Mouse (Mus musculus): ENCODE measurements around the gene Mex3b.

The Mex3b gene

DNA sequence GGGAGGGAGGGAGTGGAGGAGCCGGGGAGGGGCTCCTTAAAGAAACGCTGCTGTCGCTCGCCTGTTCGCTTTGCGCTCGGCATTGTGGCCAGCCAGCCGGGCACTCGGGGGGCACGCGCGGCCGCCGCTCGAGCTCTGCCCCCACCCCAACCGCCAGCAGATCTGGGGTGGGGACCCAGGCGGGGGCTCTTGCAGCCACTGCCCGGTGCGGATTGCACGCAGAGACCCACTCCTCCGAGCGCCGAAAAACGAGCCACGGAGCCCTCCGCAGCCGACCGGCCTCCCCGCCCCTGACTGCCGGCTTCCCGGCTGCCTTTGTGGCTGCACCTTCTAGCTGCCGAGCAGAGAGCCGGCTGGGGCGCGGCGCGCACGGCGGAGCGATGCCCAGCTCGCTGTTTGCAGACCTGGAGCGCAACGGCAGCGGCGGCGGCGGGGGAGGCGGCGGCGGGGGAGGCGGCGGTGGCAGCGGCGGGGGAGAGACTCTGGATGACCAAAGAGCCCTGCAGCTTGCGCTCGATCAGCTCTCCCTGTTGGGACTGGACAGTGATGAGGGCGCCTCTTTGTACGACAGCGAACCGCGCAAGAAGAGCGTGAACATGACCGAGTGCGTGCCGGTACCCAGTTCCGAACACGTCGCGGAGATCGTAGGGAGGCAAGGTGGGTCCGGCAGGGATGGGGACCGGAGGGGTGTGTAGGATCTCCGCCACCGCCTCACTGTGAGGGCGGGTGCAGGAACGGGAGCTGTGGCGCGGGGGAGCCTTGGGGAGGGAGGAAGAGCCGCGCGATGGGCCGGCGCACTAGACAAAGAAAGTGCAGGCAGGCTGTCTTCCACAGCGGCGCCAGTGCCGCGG lies at the start of gene Mex3b:
Gene Mex3b (plus strand): TSS at position 63 of the 851 bp plus-strand sequence.
- DNase-seq (ENCODE audit: low spot score), result peak; percentile 17

DNA sequence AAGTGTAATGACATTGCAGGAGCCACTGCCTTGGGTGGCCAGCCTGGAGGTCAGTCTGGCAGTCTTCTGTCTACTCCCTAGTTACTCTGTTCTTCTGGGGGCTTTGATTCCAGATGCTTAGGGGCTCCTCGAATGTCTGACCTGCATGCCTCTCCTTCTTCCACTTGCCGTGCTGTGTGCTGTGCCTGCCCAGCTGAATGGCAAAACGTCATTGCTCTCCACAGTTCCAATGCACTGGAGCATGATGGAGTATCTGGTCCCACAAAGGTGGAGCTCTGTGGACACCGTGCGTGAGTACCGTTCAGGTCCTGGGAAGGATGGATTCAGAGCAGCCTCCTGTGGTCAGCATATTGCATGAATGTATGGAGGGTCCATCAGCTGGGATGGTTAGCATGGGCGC lies 47.6 kb upstream of the Mex3b start:
- DNase-seq (ENCODE audit: low spot score), result no peak

DNA sequence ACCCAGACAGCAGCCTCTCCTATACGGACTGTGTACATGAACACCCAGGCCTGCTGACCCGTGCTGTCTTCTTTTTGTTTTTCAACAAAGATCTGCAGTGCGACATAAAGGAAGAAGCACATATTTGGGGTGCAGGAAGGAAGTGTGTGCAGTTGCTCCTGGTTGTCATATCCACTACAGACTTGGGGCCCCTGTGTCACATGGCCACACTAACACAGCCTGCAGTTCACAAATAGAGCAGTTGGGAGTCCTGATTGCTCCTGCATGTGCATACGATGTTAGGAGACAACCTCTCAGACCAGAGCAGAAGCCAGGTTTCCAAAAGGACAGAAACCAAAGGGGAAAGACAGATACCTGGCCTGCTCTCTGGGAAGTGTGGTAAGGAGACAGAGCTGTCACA lies 46.5 kb upstream of the Mex3b start:
- DNase-seq (ENCODE audit: low spot score), result no peak

DNA sequence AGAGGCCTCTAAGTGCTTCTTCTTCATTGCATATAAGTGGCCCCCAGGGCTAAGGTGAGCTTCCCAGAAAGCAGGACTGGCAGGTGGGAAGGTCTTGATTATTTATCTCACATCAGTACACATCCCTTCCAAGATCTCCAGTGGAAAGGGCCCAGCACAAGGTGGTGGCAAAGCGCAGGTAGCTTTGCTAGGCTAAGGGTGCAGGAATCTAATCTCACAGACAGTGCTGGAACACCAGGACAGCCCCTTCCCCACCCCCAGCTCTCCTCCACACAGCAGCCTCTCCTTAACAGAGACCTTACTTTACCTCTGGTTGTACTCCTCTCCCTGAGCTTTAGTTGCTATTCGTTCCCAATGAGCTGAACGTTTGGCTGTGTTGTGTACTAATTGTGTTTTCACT lies 45.6 kb upstream of the Mex3b start:
- no peak for DNase-seq (ENCODE audit: low spot score)

DNA sequence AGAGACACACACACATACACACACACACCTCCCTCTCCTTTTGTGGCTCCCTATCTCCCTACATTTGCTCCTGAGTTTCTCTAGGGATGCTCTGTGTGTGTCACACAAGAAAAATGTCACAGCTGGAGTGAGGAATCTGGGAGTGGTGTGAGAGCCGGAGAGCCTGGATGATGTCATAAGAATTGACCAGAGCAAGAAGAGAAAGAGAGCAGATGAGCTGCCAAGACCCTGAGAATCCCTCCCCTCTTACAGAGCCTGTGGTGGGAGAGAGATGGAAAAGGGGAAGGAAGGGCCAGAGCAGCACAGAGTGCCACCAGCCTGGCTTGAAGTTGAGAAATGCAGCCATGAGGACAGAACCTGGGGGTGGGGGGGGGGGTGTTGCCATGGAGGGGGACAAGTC lies 44.6 kb upstream of the Mex3b start:
- DNase-seq (ENCODE audit: low spot score), result no peak

DNA sequence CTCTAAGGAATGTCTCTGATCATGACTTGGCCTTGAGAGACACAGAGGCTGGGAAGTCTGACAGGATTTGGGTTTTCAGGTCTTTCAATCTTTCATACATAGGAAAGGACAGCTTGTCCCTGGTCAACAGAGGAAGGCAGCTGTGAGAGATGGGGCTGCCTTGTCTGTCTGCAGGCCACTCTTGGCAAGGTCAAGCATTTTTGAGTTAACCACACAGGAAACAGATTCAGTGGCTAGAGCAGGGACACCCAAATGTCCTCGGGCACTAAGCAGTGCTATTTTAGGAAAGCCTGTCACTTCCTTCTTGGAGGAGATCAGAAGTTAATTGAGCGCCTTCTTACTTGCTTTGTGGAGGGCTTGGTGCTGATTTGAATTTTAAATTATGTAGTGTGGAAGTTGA lies 38.9 kb upstream of the Mex3b start:
- no peak for DNase-seq (ENCODE audit: low spot score)

DNA sequence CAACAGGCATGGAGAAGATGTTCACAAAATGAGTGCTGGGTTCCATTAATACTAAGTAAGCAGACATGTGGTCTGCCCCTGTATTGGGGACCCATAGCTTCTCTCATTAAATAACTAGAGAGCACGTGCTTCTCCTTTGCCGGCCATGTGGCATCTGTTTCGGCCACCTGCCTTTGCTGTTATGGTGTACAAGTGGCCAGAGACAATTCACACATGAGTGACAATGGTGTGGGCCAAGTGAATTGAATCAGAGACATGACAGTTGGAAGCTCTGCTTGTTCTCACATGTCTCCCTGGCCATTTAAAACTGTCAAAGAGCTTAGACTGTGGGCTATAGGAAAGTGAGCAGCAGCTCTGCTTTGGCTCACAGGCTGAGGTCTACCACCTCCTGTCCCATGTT lies 37.6 kb upstream of the Mex3b start:
- no peak for DNase-seq (ENCODE audit: low spot score)

DNA sequence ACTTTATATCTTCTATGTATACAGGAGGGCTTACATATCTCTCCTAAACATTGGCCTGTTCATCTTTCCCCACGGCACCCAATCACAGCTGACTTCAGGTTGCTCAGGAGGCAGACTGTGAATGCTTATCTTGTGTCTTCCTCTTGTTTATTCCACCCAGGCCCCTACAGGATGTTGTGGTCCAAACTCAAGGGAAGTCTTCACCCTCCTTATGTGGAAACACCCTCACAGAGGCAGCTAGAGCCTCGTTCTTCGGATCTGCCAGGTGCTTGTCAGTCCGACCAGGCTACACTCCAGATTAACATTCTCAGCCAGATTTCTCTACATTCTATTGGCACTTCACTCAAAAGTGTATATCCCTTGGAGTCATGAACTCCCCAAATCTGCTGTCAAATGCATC lies 32.7 kb upstream of the Mex3b start:
- no peak for DNase-seq (ENCODE audit: low spot score)

DNA sequence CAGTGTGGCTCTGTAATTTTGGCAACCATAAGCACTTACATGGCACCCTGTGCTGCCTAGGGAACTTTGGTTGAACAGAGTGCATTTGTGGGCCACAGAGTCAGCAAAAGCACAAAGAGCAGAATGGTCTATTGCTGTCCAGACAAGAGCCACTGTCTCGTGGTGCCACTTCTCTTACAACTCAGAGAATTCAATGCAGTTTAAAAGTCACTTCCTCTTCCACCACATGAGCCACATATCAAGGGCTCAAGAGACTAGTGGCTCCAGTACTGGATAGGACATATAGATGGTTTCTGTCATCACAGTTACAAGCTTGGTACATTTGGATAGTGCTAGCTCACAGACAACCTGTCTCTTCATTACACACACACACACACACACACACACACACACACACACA lies 28.7 kb upstream of the Mex3b start:
- DNase-seq (ENCODE audit: low spot score), result no peak

DNA sequence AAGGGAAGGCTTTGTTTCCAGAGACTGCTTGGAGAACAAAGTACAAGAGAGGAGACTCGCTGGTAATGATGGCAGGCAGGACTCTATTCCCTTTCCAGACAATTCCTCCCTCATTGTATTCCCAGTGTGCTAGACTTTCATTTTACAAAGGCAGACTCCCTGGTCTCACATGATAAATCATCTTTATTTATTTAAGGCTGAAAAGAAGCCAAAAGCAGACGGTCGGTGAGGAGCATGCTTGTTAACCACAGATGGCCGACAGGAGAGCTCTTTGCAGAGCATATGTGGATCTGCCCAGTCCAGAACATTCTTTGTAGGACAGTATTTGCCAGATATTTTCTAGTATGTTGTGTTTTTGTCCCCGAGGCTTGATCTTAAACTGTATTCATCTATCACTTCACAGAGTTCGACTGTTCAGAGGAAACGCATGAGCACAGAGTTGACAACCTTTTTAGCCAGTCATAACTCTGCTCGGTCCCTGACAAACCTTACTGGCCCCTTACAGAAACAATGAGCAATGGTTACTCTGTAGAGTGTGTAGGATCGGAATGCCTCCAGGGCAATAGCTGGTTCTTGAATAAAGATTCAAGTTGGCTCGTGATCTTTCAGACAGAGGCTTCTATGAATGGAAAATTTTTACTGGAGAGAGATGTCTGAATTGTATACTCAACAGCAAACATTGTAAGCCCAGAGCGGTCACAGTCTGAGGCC lies 28.0 kb upstream of the Mex3b start:
- no peak for DNase-seq (ENCODE audit: low spot score)

DNA sequence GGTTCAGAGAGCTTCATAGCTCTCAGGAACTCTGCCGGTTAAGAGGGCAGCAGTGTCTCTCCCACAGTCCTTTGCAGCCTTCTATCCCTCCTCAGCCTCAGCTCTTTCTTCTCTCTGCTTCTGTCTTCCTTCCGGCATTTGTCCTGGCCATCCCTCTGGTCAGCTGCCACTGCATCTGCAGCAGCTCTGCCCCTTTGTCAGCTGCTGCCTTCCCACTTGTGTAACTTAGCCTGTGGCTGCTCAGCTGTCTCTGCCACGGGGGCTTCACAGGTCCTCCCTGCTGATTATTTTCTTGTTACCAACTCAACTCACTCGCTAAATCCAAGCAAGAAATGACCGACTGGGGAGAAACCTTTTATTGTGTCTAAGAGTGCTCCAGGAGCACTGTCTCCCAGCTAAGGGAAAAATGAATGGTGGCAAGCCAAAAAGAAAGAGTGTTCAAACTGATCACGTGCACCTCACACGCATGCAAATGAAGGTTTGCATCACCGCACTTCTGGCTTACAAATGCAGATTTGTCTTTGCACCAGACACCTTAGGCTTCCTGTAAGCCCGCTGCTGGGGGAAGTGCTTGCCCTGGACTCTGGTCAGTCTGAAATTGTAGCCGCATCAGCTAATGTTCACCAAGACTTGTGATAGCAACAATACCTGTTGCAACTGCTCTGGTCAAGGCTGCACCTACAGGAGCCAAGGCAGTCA lies 24.8 kb upstream of the Mex3b start:
- DNase-seq (ENCODE audit: low spot score), result no peak

DNA sequence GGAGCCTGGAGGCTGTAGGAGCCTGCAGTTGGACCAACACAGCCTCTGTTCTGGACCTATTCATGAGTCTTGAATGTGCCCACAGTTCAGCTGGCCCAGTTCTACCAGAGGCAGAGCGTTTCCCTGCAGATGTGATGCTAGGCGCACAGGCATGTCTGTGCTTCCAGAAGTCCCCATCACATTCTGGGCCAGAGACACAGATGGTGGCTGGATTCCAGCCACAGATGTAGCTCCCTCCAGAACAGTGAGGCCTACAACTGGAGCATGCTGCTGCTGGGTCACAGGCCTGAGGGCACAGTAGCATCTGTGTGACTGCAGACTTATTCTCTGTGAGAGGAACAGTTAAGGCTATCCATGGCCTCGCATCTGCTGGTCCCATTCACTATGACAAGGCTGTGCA lies 16.4 kb upstream of the Mex3b start:
- no peak for DNase-seq (ENCODE audit: low spot score)

DNA sequence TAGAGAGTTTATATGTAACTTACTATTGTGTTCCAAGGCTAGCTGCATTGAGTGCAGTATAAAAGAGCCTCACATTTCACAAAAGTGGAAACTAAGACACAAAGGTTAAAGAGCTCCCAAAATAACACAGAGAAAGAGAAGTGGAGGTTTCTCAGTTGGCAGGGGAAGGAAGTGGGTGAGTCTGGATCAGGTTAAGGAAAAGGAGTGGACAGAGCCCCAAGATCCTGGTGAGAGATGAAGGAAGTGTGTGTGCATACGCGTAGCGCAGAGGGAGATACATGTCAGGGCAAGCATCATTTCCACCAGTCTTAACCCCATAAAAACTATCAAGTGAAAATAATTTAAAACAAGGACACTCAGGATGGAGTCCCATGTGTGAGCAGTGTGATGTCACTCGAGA lies 15.5 kb upstream of the Mex3b start:
- no peak for DNase-seq (ENCODE audit: low spot score)

DNA sequence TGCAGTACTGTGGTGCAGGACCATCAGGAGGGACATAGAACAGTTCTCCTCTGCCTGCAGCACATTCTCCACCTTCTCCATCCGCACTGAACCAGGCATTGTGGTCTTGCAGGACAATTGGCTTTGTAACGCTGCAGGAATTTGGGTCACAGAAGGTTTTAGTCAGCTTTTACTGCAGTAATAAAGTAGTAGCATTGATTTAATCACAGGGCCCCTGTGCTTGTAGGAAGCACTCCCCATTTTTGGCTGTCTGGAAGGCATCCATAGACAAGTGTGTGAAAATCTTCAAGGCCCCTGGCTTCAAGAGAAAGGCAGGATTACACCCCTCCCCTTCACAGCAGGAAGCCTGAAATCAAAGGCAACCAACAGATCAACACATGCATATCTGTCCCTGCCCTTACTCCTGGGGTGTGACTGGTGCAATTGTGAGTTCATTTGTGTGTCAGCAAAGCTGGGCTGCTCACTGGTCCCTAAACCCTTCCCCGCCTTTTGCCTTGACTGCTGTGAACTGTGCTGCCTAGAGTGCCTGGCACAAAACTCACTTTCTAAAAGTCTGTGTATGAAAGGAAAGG lies 12.9 kb upstream of the Mex3b start:
- no peak for DNase-seq (ENCODE audit: low spot score)

DNA sequence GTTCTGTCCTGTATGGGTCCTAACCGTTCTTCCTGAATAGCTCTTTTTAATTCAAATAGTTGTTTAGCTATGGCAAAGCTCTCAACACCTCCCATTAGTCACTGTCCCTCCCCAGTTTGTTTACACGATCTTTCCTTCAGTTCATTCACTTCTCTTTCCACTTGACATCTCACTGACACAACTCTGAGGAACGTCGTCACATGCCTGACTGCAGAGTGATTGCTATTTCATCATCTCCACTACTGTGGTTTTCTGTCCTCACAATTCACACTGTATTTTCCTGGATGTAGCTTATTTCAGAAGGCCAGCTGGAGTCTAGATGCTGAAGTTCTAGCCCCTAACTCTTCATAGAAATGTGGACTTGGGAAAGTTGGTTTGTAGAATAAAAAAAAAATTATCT lies 8.5 kb upstream of the Mex3b start:
- DNase-seq (ENCODE audit: low spot score), result no peak

DNA sequence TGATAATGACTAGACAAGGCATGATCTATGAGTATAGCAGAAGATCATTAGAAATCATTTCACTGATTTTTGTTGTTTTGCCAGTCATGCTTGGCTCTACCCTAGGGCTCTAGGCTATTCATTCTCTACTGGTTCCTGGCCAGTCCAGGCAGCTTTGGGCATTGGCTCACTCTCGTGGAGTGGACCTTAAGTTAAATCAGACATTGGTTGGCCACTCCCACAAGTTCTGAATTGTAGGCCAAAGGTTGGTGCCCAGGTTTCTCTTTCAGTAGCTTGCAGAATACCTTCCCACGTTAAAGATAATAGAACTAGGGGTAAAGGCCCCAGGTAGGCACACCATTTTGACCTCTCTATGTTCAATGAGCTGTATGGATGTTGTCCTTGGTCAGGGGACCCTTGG lies 6.5 kb upstream of the Mex3b start:
- DNase-seq (ENCODE audit: low spot score), result no peak

DNA sequence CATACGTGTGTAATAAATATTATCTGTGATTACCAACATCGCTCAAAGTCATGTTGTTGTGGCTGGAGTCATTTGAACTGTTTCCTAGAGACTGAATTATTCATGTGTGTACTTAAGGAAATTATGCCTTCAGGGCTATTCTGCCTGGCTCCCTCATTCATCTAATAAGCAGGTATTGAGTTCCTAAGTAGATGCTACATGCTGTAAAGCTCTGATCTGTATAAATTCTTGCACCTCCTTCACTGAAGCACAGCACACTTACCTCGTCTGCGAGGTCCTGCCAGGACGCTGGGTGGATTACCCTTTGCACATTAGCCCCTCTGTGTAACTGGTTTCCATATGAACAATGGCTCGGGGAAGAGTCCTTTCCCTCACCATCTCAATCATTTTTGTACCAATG lies 3.8 kb upstream of the Mex3b start:
- DNase-seq (ENCODE audit: low spot score), result no peak

DNA sequence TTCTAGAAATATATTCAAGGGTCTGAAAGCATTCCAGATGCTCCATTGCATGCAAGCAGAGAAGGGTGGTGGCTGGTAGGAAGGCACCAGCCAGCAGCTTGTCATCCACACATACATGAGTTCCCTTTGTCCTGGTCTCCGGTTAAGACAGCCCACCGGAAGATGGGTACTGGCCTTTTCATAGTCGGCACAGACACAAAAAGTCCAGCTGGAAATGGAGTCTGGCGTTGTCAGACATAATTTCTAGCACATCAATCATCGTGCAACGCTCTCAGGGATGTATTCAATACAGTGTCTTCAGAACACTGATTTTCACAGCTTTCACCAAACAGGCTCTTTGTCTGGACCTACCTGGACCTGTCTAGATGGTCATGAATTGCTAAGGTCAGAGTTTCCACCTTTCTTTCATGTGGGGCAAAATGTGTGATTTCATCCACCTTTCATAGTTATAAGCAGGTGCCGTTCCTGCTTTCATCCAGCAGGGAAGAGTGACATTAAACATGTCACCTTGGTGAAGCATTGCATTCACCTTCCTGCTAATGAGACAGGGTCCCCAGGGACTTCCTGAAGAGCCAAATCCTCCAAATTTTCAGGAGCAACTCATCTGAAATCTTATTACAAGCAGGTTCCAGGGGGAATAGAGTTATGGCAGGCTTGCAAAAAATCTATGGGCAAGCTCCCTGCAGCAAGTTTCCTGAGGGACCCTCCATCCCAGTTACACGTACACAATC lies 2.7 kb upstream of the Mex3b start:
- DNase-seq (ENCODE audit: low spot score), result no peak

DNA sequence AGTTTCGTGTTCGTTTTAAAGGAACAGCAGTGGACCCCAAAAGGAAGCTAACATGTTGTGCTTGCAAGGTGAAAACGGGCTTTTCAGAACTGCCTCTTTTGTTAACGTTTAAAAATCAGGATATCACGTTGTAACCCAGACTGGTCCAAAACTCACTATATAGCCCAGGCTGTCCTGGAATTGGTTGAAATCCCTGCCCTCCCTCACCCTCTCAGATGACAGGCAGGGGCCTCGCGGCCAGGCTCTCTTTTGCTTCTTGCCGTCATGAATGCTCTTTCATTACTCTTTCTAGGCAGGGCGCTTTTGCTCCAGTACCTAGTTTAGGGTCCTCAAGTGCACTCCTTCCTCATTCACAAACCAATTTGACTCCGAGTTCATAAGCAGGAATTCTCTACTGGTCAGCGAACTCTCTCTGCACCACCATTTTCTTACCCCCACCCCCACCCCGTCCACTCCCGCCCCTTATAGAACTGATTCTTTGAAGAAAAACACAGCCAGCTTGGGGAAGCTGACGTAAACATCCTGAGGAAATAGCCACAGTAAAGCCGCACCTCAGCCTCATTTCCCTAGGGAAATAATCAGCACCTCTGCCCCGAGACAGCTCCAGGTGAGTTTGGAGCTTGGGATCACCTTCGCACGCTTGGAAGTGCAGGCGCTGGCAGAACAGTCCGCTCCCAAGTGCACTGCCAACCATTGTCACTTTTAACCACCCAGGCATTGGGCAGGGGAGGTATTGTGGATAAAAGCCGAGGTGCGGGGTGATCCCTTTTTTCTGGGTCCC lies 2.0 kb upstream of the Mex3b start:
- DNase-seq (ENCODE audit: low spot score), result no peak

DNA sequence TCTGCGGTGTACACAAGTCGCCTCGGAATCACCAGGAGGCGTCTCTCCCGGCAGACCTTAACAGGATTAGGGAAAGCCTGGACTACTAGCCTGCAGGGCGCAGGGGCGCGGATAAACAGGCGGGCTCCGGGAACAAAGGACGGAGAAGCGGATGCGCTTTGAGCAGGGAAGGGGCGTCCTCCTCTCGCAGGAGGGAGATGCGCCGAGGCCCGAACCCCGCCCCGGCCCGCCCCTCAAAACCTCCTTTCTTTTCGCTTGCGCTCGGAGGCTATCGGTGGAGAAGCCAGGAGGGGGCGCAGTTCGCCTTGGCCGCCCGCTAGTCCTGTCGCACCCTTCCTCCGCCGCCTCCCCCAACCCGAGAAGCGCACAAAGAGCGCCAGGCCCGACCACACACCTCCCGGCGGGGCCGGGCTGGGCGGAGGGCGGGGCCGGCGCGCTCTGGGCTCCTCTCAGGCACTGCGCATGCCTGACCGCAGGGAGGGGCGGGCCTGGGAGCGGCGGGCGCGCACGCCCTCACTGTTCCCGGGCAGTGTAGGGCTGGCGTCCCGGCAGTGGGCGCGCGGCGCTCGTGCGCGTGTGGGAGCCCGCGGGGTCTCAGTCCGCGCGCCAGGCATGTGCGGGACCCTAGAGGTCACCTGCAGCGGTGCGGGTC lies 1.2 kb upstream of the Mex3b start:
- peak; percentile 81 for DNase-seq (ENCODE audit: low spot score)
